In the genomic region with DNA sequence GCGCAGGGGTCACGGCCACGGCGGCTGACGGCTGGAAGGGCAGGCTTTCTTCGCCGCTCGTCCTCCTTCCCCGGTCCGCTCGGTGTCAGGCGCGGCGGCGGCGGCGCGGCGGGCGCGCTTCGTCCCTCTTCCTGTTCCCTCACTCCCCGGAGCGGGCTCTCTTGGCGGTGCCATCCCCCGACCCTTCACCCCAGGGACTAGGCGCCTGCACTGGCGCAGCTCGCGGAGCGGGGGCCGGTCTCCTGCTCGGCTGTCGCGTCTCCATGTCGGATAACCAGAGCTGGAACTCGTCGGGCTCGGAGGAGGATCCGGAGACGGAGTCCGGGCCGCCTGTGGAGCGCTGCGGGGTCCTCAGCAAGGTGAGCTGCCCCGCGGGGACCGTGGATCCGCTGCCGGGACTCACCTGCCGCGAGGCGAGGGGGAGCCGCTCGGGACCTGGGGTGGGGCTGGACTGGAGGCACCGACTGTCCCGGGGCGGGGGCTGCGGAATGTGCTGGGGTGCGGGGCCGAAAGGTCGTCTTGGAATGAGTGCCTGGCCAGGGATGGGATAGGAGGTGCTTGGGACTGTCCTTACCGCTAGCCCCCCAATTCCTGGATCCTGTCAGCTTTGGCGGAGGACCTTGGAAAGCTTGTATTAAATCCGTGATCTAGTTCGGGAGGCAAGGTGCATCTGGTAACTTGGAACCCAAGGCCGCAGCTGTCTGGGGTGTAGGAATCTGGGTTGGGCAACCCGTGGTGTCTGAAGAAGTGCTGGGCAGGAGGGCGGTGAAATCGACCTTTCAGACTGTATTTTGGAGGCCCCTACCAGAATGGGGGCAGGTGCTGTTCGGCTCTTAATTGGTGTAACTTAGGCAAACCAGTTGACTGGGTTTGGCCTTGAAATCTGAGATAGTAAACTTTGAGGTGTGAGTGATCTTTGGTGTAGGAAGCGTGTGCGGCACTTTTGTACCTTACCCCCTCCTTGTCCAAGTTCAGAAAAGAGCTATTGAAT, we compare ENCODE assay signal across 8 mouse cellular contexts. TPM values are rescaled to one million over a fixed set of nuclear protein-coding genes. Genes with fewer than 3 reads are reported as not detected.
DNase-seq lines count a peak whose midpoint lies in the region; ATAC-seq and TF ChIP-seq lines count a peak whose summit lies in the region.
"Had no signal": no experiment of that assay in that cellular context is flagged by ENCODE, and none has a peak within 500 bp of the region (broad histone marks: within the 10 kb centered on the region; RNA-seq: fewer than 3 reads in every experiment).

No protein-coding gene starts in this region.

- peak overlapping the region; percentile 98 for H3K27ac ChIP-seq in bone marrow, adult 2 months (ENCODE audit: control insufficient read depth, insufficient read depth, low read depth, low read length, poor library complexity)
- peak overlapping the region; percentile 93 for H3K27ac ChIP-seq in intestine, embryonic 16.5 days (ENCODE audit: low read length)
- H3K27ac ChIP-seq in liver, embryonic 16.5 days (ENCODE audit: low read length): peak overlapping the region; percentile 90
- H3K27ac ChIP-seq in neural tube, embryonic 13.5 days (replicated peaks): peak overlapping the region; percentile 98

- under 1% methylated on average over 68 of the region's 73 CpGs for WGBS in bone marrow, adult 2 months
- under 1% methylated on average over 53 of the region's 73 CpGs for WGBS in intestine, embryonic 16.5 days
- WGBS in liver, embryonic 16.5 days (ENCODE audit: insufficient replicate concordance): under 1% methylated on average over 73 of the region's 73 CpGs
- under 1% methylated on average over 71 of the region's 73 CpGs for WGBS in neural tube, embryonic 13.5 days

- H3K9ac ChIP-seq in intestine, embryonic 16.5 days (ENCODE audit: low read depth, low read length): peak overlapping the region; percentile 98
- H3K9ac ChIP-seq in liver, embryonic 16.5 days (ENCODE audit: low read depth, low read length): peak overlapping the region; percentile 100
- H3K9ac ChIP-seq in neural tube, embryonic 13.5 days: peak overlapping the region; percentile 93

- peak overlapping the region; percentile 97 for H3K4me3 ChIP-seq in bone marrow, adult 2 months (replicated peaks; ENCODE audit: control insufficient read depth, low read depth, low read length)
- peak overlapping the region; percentile 98 for H3K4me3 ChIP-seq in intestine, embryonic 16.5 days (ENCODE audit: low read length)
- peak overlapping the region; percentile 78 for H3K4me3 ChIP-seq in liver, embryonic 16.5 days (ENCODE audit: low read depth, low read length)
- peak overlapping the region; percentile 99 for H3K4me3 ChIP-seq in neural tube, embryonic 13.5 days

- peak overlapping the region; percentile 67 for H3K4me2 ChIP-seq in intestine, embryonic 16.5 days (ENCODE audit: low read depth, low read length)
- peak overlapping the region; percentile 90 for H3K4me2 ChIP-seq in liver, embryonic 16.5 days (ENCODE audit: low read depth, low read length)
- peak overlapping the region; percentile 73 for H3K4me2 ChIP-seq in neural tube, embryonic 13.5 days

- ATAC-seq in intestine, embryonic 16.5 days: peak; percentile 69
- ATAC-seq in liver, embryonic 16.5 days (ENCODE audit: low read depth): peak; percentile 37
- ATAC-seq in neural tube, embryonic 13.5 days (ENCODE audit: low read depth): peak; percentile 87

- no peaks in the 10 kb centered on the region for H3K36me3 ChIP-seq in intestine, embryonic 16.5 days (ENCODE audit: control insufficient read depth, insufficient read depth, low read length)
- no peaks in the 10 kb centered on the region for H3K36me3 ChIP-seq in liver, embryonic 16.5 days (ENCODE audit: control insufficient read depth, insufficient read depth)
- no peaks in the 10 kb centered on the region for H3K36me3 ChIP-seq in neural tube, embryonic 13.5 days

- no peak for TF ChIP-seq CTCF in bone marrow, adult 2 months (IDR thresholded peaks at IDR 0.05; ENCODE audit: control insufficient read depth, insufficient read depth, low read length)

- no peak for TF ChIP-seq POLR2A in bone marrow, adult 2 months (IDR thresholded peaks at IDR 0.05; ENCODE audit: borderline replicate concordance, control insufficient read depth, low read depth, low read length)

- DNase-seq in spleen, postnatal 14 days (ENCODE audit: low spot score in 2 of 2): peak; percentile 36 to 55
- DNase-seq in spleen, postnatal 4 days (ENCODE audit: low spot score in 2 of 2): no peak
- DNase-seq in gastrocnemius, adult 18-20 months (ENCODE audit: low spot score): peak; percentile 54

- no peaks in the 10 kb centered on the region for H3K27me3 ChIP-seq in intestine, embryonic 16.5 days (replicated peaks; ENCODE audit: control insufficient read depth, insufficient read depth, low read length)
- H3K27me3 ChIP-seq in liver, embryonic 16.5 days (ENCODE audit: control insufficient read depth, insufficient read depth, low read depth, low read length): no peaks in the 10 kb centered on the region
- no peaks in the 10 kb centered on the region for H3K27me3 ChIP-seq in neural tube, embryonic 13.5 days

- no peaks in the 10 kb centered on the region for H3K4me1 ChIP-seq in bone marrow, adult 2 months (ENCODE audit: control insufficient read depth, insufficient read depth, low read length)
- no peaks in the 10 kb centered on the region; the same call in 1 of the 2 replicates for H3K4me1 ChIP-seq in intestine, embryonic 16.5 days (ENCODE audit: control insufficient read depth, insufficient read depth, low read length)
- H3K4me1 ChIP-seq in liver, embryonic 16.5 days (ENCODE audit: control insufficient read depth, low read depth, low read length): no peaks in the 10 kb centered on the region; the same call in none of the 2 replicates
- peaks cover 31% of the 10 kb centered on the region for H3K4me1 ChIP-seq in neural tube, embryonic 13.5 days (replicated peaks)

- H3K9me3 ChIP-seq in intestine, embryonic 16.5 days (ENCODE audit: control insufficient read depth, low read length): no peaks in the 10 kb centered on the region
- H3K9me3 ChIP-seq in liver, embryonic 16.5 days (replicated peaks; ENCODE audit: control insufficient read depth, low read length): no peaks in the 10 kb centered on the region
- H3K9me3 ChIP-seq in neural tube, embryonic 13.5 days: no peaks in the 10 kb centered on the region

RNA-seq across cellular contexts. Expression of a gene that starts 0.8 kb away (rescaled TPM):
- 10.9 and 18.0 TPM in 2 replicates for polyA plus RNA-seq in bone marrow, adult 2 months (2011; ENCODE audit: insufficient read depth, insufficient read length, low replicate concordance, missing spikeins)
- 10 to 100 TPM; 40.3 to 41.8 TPM for total RNA-seq in gastrocnemius, adult 18-20 months (2021)
- polyA plus RNA-seq in intestine, embryonic 16.5 days (2015; fragmentation: Nextera tagmentation; extraction: Ambion mirVana): 10.2 and 10.7 TPM in 2 replicates
- polyA plus RNA-seq in liver, embryonic 16.5 days (2015; fragmentation: Nextera tagmentation; extraction: Ambion mirVana): 5.2 and 5.5 TPM in 2 replicates
- polyA plus RNA-seq in neural tube, embryonic 13.5 days (2015; fragmentation: Nextera tagmentation; extraction: Ambion mirVana): 9.2 and 9.9 TPM in 2 replicates

RNA-seq across cellular contexts. Expression of a gene that starts 0.8 kb away (rescaled TPM):
- polyA plus RNA-seq in bone marrow, adult 2 months (2011; ENCODE audit: insufficient read depth, insufficient read length, low replicate concordance, missing spikeins): 3.5 and 6.6 TPM in 2 replicates
- total RNA-seq in gastrocnemius, adult 18-20 months (2021): 1 to 10 TPM; 4.9 to 5.2 TPM
- 8.0 and 8.3 TPM in 2 replicates for polyA plus RNA-seq in intestine, embryonic 16.5 days (2015; fragmentation: Nextera tagmentation; extraction: Ambion mirVana)
- polyA plus RNA-seq in liver, embryonic 16.5 days (2015; fragmentation: Nextera tagmentation; extraction: Ambion mirVana): 3.7 and 3.8 TPM in 2 replicates
- 5.6 and 7.0 TPM in 2 replicates for polyA plus RNA-seq in neural tube, embryonic 13.5 days (2015; fragmentation: Nextera tagmentation; extraction: Ambion mirVana)

RNA-seq across cellular contexts. Expression of a gene that starts 52.7 kb away (rescaled TPM):
- not detected in 2 replicates for polyA plus RNA-seq in bone marrow, adult 2 months (2011; ENCODE audit: insufficient read depth, insufficient read length, low replicate concordance, missing spikeins)
- not detected for total RNA-seq in gastrocnemius, adult 18-20 months (2021)
- polyA plus RNA-seq in intestine, embryonic 16.5 days (2015; fragmentation: Nextera tagmentation; extraction: Ambion mirVana): not detected in 2 replicates
- polyA plus RNA-seq in liver, embryonic 16.5 days (2015; fragmentation: Nextera tagmentation; extraction: Ambion mirVana): not detected in 2 replicates
- not detected in 2 replicates for polyA plus RNA-seq in neural tube, embryonic 13.5 days (2015; fragmentation: Nextera tagmentation; extraction: Ambion mirVana)
- polyA plus RNA-seq: gonadal fat pad, adult 2 months had no signal

Comparison
In these comparisons a context has a peak if more than half of its experiments do, and no peak if none do; other contexts are left out.
1. DNase-seq: peak in spleen, postnatal 14 days (2 of 2) and gastrocnemius, adult 18-20 months (single experiment); none in spleen, postnatal 4 days (0 of 2).
2. ATAC-seq: peak in every context shown above with its lines; median percentile 87 in neural tube, embryonic 13.5 days; 69 in intestine, embryonic 16.5 days; 37 in liver, embryonic 16.5 days.
3. Peak in every context shown above with its lines, with median percentiles within 50 percentile points of each other: H3K27ac ChIP-seq, H3K4me3 ChIP-seq, H3K4me2 ChIP-seq and H3K9ac ChIP-seq.